Mouse (Mus musculus) megakaryocyte-erythroid progenitor cell, adult 5-6 weeks (primary cell): ENCODE data around the gene Mink1. TPM values are rescaled to one million over a fixed set of nuclear protein-coding genes. Genes with fewer than 3 reads are reported as not detected.
"Not testable (repeated sequence)": the region's sequence is repeated elsewhere in the genome, so short reads cannot be mapped to it uniquely, and the experiment has no call there.

Source experiments
- ATAC-seq: replicated peaks from 2 replicates; pipeline ENCODE4 v1.8.0; 2016; ENCODE audit warnings: mild to moderate bottlenecking, inconsistent platforms; ENCODE audit not compliant: severe bottlenecking, poor library complexity, low FRiP score, low TSS enrichment
- total RNA-seq, 2 experiments: library from RNA; stranded (forward) in 1 of 2; stranded (reverse) in 1 of 2; fragments of 200-1000, 215-1000 nt in 1 of 2; fragments of >200 nt in 1 of 2; fragmentation: Nextera tagmentation in 1 of 2; gene quantifications; 2 replicates each; pipeline ENCODE4 v1.2.3; 2014 to 2017

Mink1 gene
- total RNA-seq (2014; fragmentation: Nextera tagmentation) (44.7 and 61.0 TPM in 2 replicates), total RNA-seq (2017) (18.2 and 19.8 TPM in 2 replicates)

- ATAC-seq: peak; percentile 48
Measured at GRCm38 (mm10) chr11:70562287-70562994, at the start of gene Mink1. TSS of gene Mink1 (plus strand) at chr11:70562881.

- ATAC-seq: no peak
Measured at GRCm38 (mm10) chr11:70513520-70513919, 49.2 kb upstream of the Mink1 start.

GRCm38 (mm10) chr11:70514288-70514687 lies 48.4 kb upstream of the Mink1 start, which contains the start of gene Vmo1:
TSS of gene Vmo1 (minus strand) at chr11:70514616.
- ATAC-seq: no peak

- no peak for ATAC-seq
Measured at GRCm38 (mm10) chr11:70516352-70516751, 46.3 kb upstream of the Mink1 start.

- peak; percentile 77 for ATAC-seq
Measured at GRCm38 (mm10) chr11:70518436-70518835, 44.2 kb upstream of the Mink1 start.

- ATAC-seq: no peak
Measured at GRCm38 (mm10) chr11:70518923-70519322, 43.8 kb upstream of the Mink1 start, which contains the start of gene Gltpd2. TSS of gene Gltpd2 (plus strand) at chr11:70519196.

GRCm38 (mm10) chr11:70520178-70520769 lies 42.4 kb upstream of the Mink1 start:
- no peak for ATAC-seq

- ATAC-seq: not testable (repeated sequence)
Measured at GRCm38 (mm10) chr11:70523306-70523989, 39.2 kb upstream of the Mink1 start.

- peak; percentile 18 for ATAC-seq
Measured at GRCm38 (mm10) chr11:70524782-70525181, 37.9 kb upstream of the Mink1 start.

- ATAC-seq: peak; percentile 97
Measured at GRCm38 (mm10) chr11:70525184-70525678, 37.5 kb upstream of the Mink1 start, which contains the start of gene Psmb6. TSS of gene Psmb6 (plus strand) at chr11:70525367.

- 0 out of 2 replicates have a peak, but pooled peaks have one; percentile 42 for ATAC-seq
Measured at GRCm38 (mm10) chr11:70525726-70526125, 37.0 kb upstream of the Mink1 start.

- no peak for ATAC-seq
Measured at GRCm38 (mm10) chr11:70526211-70526610, 36.5 kb upstream of the Mink1 start.

- ATAC-seq: no peak
Measured at GRCm38 (mm10) chr11:70528610-70529009, 34.1 kb upstream of the Mink1 start.

GRCm38 (mm10) chr11:70531065-70531464 lies 31.6 kb upstream of the Mink1 start:
- ATAC-seq: not testable (repeated sequence)

GRCm38 (mm10) chr11:70532839-70533238 lies 29.8 kb upstream of the Mink1 start, which contains the start of gene Gm40193:
TSS of gene Gm40193 (minus strand) at chr11:70532939.
- ATAC-seq: no peak

- ATAC-seq: no peak
Measured at GRCm38 (mm10) chr11:70539423-70539822, 23.3 kb upstream of the Mink1 start.

- ATAC-seq: peak; percentile 95
Measured at GRCm38 (mm10) chr11:70539877-70540587, 22.6 kb upstream of the Mink1 start, which contains the start of gene Pld2. TSS of gene Pld2 (plus strand) at chr11:70540064.

GRCm38 (mm10) chr11:70540928-70541327 lies 21.8 kb upstream of the Mink1 start:
- ATAC-seq: no peak

GRCm38 (mm10) chr11:70541415-70541814 lies 21.3 kb upstream of the Mink1 start:
- ATAC-seq: no peak
